Mouse (Mus musculus): ENCODE results near the gene Hdac4.

GRCm38 (mm10) chr1:91932221-91932620 lies 263.3 kb downstream of the Hdac4 start:
- TF ChIP-seq TAL1 (IDR thresholded peaks at IDR 0.05; ENCODE audit: low read length) = no peak
- TF ChIP-seq GATA1 (IDR thresholded peaks at IDR 0.05; ENCODE audit: low read length) = no peak
